Mouse (Mus musculus) megakaryocyte, embryonic 14.5 days (primary cell): ENCODE data around the gene Mus81. TPM values are rescaled to one million over a fixed set of nuclear protein-coding genes. Genes with fewer than 3 reads are reported as not detected.

Source experiments
- H3K27me3 ChIP-seq: replicated peaks from 2 replicates; pipeline ENCODE3; 2012; ENCODE audit warnings: inconsistent platforms
- H3K36me3 ChIP-seq: replicated peaks from 2 replicates; pipeline ENCODE3; 2012; ENCODE audit warnings: low read length, inconsistent platforms, mixed read lengths
- H3K4me1 ChIP-seq: 2 replicates; pipeline ENCODE4 v1.6.1; 2012; ENCODE audit warnings: inconsistent platforms
- H3K4me3 ChIP-seq: replicated peaks from 2 replicates; pipeline ENCODE3; 2012; ENCODE audit warnings: moderate library complexity, mild to moderate bottlenecking, inconsistent platforms
- H3K9me3 ChIP-seq: 2 replicates; pipeline ENCODE4 v1.6.1; 2012; ENCODE audit warnings: inconsistent platforms
- FLI1 ChIP-seq: IDR thresholded peaks from 2 replicates; pipeline ENCODE4 v1.6.1; 2012; ENCODE audit warnings: low read length, inconsistent platforms, mixed read lengths
- GATA1 ChIP-seq: IDR thresholded peaks from 3 replicates; pipeline ENCODE4 v1.6.1; 2012; ENCODE audit warnings: mixed read lengths, low read length, inconsistent platforms, borderline replicate concordance
- polyA plus RNA-seq: library from polyadenylated mRNA; stranded (reverse); fragments of >175 nt; gene quantifications from 2 replicates; pipeline ENCODE4 v1.2.3, GENCODE M21; 2012; ENCODE audit warnings: low replicate concordance; ENCODE audit not compliant: insufficient read depth

The Mus81 gene
- polyA plus RNA-seq, 1 experiment, result 40.1 TPM

GRCm38 (mm10) chr19:5473720-5474119 lies 14.5 kb downstream of the Mus81 start, which contains the start of gene Efemp2:
Efemp2 (plus strand) TSS chr19:5473954.
- Histone ChIP-seq H3K36me3 (no peaks in the 10 kb centered on the region), H3K4me1 (peaks cover 35% of the 10 kb centered on the region), H3K4me3 (peak within 1 kb of the TSS; percentile 84), H3K9me3 (0 out of 2 replicates have a peak, but pooled peaks cover 3% of the 10 kb centered on the region), H3K27me3 (peaks cover 48% of the 10 kb centered on the region)
- no peak for TF ChIP-seq FLI1
- TF ChIP-seq GATA1, result no peak

GRCm38 (mm10) chr19:5472857-5473256 lies 15.3 kb downstream of the Mus81 start:
- H3K27me3 ChIP-seq, result peaks cover 43% of the 10 kb centered on the region
- no peak overlapping the region for H3K4me3 ChIP-seq
- TF ChIP-seq FLI1 (no peak), GATA1 (no peak)

GRCm38 (mm10) chr19:5471846-5472245 lies 16.4 kb downstream of the Mus81 start:
- Histone ChIP-seq H3K36me3 (peaks cover 12% of the 10 kb centered on the region), H3K27me3 (peaks cover 39% of the 10 kb centered on the region), H3K9me3 (0 out of 2 replicates have a peak, but pooled peaks cover 3% of the 10 kb centered on the region), H3K4me1 (peaks cover 52% of the 10 kb centered on the region), H3K4me3 (no peak overlapping the region)
- TF ChIP-seq FLI1 (no peak), GATA1 (no peak)

More at GRCm38 (mm10) chr19:5472857-5473256, 15.3 kb downstream of the Mus81 start:
- 0 out of 2 replicates have a peak, but pooled peaks cover 3% of the 10 kb centered on the region for H3K9me3 ChIP-seq
- H3K36me3 ChIP-seq, result peaks cover 2% of the 10 kb centered on the region
- peaks cover 43% of the 10 kb centered on the region for H3K4me1 ChIP-seq

- Histone ChIP-seq H3K36me3 (peaks cover 47% of the 10 kb centered on the region), H3K4me3 (no peak within 1 kb of the TSS), H3K27me3 (peaks cover 12% of the 10 kb centered on the region), H3K9me3 (0 out of 2 replicates have a peak, but pooled peaks cover 3% of the 10 kb centered on the region), H3K4me1 (peaks cover 58% of the 10 kb centered on the region)
- TF ChIP-seq FLI1 (no peak), GATA1 (no peak)
These were observed 19.8 kb downstream of the Mus81 start, which contains the start of gene Ctsw for GRCm38 (mm10) chr19:5468374-5468773. Ctsw (minus strand) TSS chr19:5468507.

- peaks cover 57% of the 10 kb centered on the region for H3K4me1 ChIP-seq
- H3K4me3 ChIP-seq, result no peak overlapping the region
- peaks cover 9% of the 10 kb centered on the region for H3K27me3 ChIP-seq
- TF ChIP-seq GATA1 (no peak), FLI1 (no peak)
- no peaks in the 10 kb centered on the region for H3K9me3 ChIP-seq
- H3K36me3 ChIP-seq, result peaks cover 61% of the 10 kb centered on the region
These were observed 21.2 kb downstream of the Mus81 start for GRCm38 (mm10) chr19:5466916-5467500.

- Histone ChIP-seq H3K9me3 (no peaks in the 10 kb centered on the region), H3K4me1 (peaks cover 68% of the 10 kb centered on the region), H3K36me3 (peaks cover 67% of the 10 kb centered on the region), H3K27me3 (peaks cover 4% of the 10 kb centered on the region), H3K4me3 (no peak overlapping the region)
- TF ChIP-seq GATA1, result no peak
- TF ChIP-seq FLI1, result no peak
These were observed 23.2 kb downstream of the Mus81 start for GRCm38 (mm10) chr19:5465037-5465436.

GRCm38 (mm10) chr19:5463791-5464562 lies 24.2 kb downstream of the Mus81 start:
- Histone ChIP-seq H3K4me1 (peaks cover 72% of the 10 kb centered on the region), H3K4me3 (no peak overlapping the region), H3K9me3 (no peaks in the 10 kb centered on the region), H3K27me3 (no peaks in the 10 kb centered on the region), H3K36me3 (peaks cover 67% of the 10 kb centered on the region)
- TF ChIP-seq FLI1, result no peak

GRCm38 (mm10) chr19:5463212-5463611 lies 25.0 kb downstream of the Mus81 start:
- TF ChIP-seq GATA1, result no peak
- Histone ChIP-seq H3K27me3 (no peaks in the 10 kb centered on the region), H3K4me3 (no peak overlapping the region), H3K4me1 (peaks cover 73% of the 10 kb centered on the region), H3K36me3 (peaks cover 67% of the 10 kb centered on the region), H3K9me3 (no peaks in the 10 kb centered on the region)

- Histone ChIP-seq H3K9me3 (no peaks in the 10 kb centered on the region), H3K4me1 (peaks cover 66% of the 10 kb centered on the region), H3K36me3 (peaks cover 51% of the 10 kb centered on the region), H3K4me3 (peak overlapping the region; percentile 100), H3K27me3 (no peaks in the 10 kb centered on the region)
- TF ChIP-seq FLI1 (no peak), GATA1 (no peak)
These were observed 26.8 kb downstream of the Mus81 start for GRCm38 (mm10) chr19:5461411-5461810.

GRCm38 (mm10) chr19:5460465-5460911 lies 27.7 kb downstream of the Mus81 start, which contains the start of gene Fibp:
Fibp (plus strand) TSS chr19:5460615.
- Histone ChIP-seq H3K9me3 (no peaks in the 10 kb centered on the region), H3K27me3 (no peaks in the 10 kb centered on the region), H3K4me1 (peaks cover 69% of the 10 kb centered on the region), H3K4me3 (peak within 1 kb of the TSS; percentile 100), H3K36me3 (peaks cover 42% of the 10 kb centered on the region)
- TF ChIP-seq GATA1, result no peak
- TF ChIP-seq FLI1, result no peak
